Mouse (Mus musculus): Measurements from ENCODE around the gene Asic2. TPM values are rescaled to one million over a fixed set of nuclear protein-coding genes. Genes with fewer than 3 reads are reported as not detected.

Asic2 gene
- polyA plus RNA-seq, 1 experiment from 2014 or later, result 0.77 TPM

GRCm38 (mm10) chr11:81564857-81565256, 403.4 kb downstream of the Asic2 start:
- WGBS, result 86% methylated on average over 3 of the region's 3 CpGs
- no peak overlapping the region for H3K4me3 ChIP-seq
- no peaks in the 10 kb centered on the region for H3K27me3 ChIP-seq (ENCODE audit: insufficient read depth, poor library complexity, severe bottlenecking)
- no peaks in the 10 kb centered on the region for H3K9me3 ChIP-seq
- H3K27ac ChIP-seq, result no peak overlapping the region
- DNase-seq (ENCODE audit: low spot score), result no peak
- H3K4me1 ChIP-seq, result no peaks in the 10 kb centered on the region
- no peaks in the 10 kb centered on the region for H3K36me3 ChIP-seq

- Histone ChIP-seq H3K9me3 (no peaks in the 10 kb centered on the region), H3K27me3 (ENCODE audit: insufficient read depth, poor library complexity, severe bottlenecking) (no peaks in the 10 kb centered on the region), H3K27ac (no peak overlapping the region), H3K36me3 (no peaks in the 10 kb centered on the region), H3K4me1 (no peaks in the 10 kb centered on the region), H3K4me3 (no peak overlapping the region)
- WGBS, result 93% methylated on average over 1 of the region's 1 CpGs
- DNase-seq (ENCODE audit: low spot score), result no peak
Observed at GRCm38 (mm10) chr11:81560374-81560773, 407.9 kb downstream of the Asic2 start.

DNA sequence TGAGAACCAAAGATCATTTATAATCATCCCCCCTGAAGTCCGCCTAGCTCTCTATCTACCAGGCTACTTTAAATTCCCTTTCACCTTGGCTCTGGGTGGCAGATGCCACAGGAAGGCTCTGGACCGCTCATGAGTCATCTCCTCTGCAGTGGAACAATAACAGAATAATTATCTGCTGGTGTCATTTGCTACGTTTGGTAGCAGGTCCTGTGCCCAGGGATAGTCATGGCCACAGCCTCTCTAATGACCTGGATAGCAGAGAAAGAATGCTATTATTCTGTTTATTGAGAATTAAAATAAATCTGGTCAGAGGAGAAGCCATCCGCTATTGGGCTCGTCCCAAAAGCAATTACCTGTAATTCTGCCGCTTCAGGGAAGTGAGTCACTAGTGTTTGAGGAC, 425.1 kb downstream of the Asic2 start:
- no peak for DNase-seq (ENCODE audit: low spot score)

GRCm38 (mm10) chr11:81535121-81535717, 433.0 kb downstream of the Asic2 start:
- H3K27ac ChIP-seq, result peak overlapping the region; percentile 38; the same call in 1 of the 2 replicates
- H3K9me3 ChIP-seq, result no peaks in the 10 kb centered on the region
- 0 out of 2 replicates have a peak, but pooled peaks cover 4% of the 10 kb centered on the region for H3K27me3 ChIP-seq (ENCODE audit: insufficient read depth, poor library complexity, severe bottlenecking)
- H3K4me1 ChIP-seq, result 0 out of 2 replicates have a peak, but pooled peaks cover 4% of the 10 kb centered on the region
- no peak overlapping the region for H3K4me3 ChIP-seq
- H3K36me3 ChIP-seq, result no peaks in the 10 kb centered on the region
- peak; percentile 84 for DNase-seq (ENCODE audit: low spot score)
- 16% methylated on average over 4 of the region's 4 CpGs for WGBS

More for the DNA sequence above, 425.1 kb downstream of the Asic2 start:
- H3K36me3 ChIP-seq, result no peaks in the 10 kb centered on the region
- H3K9me3 ChIP-seq, result no peaks in the 10 kb centered on the region
- no peaks in the 10 kb centered on the region for H3K27me3 ChIP-seq (ENCODE audit: insufficient read depth, poor library complexity, severe bottlenecking)
- WGBS, result 84% methylated on average over 6 of the region's 6 CpGs
- no peaks in the 10 kb centered on the region for H3K4me1 ChIP-seq
- H3K27ac ChIP-seq, result no peak overlapping the region
- H3K4me3 ChIP-seq, result no peak overlapping the region

- H3K4me1 ChIP-seq, result 0 out of 2 replicates have a peak, but pooled peaks cover 4% of the 10 kb centered on the region
- WGBS, result 7% methylated on average over 5 of the region's 5 CpGs
- H3K4me3 ChIP-seq, result no peak overlapping the region
- H3K27ac ChIP-seq, result no peak overlapping the region
- DNase-seq (ENCODE audit: low spot score), result no peak
- no peaks in the 10 kb centered on the region for H3K9me3 ChIP-seq
- H3K36me3 ChIP-seq, result no peaks in the 10 kb centered on the region
- 0 out of 2 replicates have a peak, but pooled peaks cover 4% of the 10 kb centered on the region for H3K27me3 ChIP-seq (ENCODE audit: insufficient read depth, poor library complexity, severe bottlenecking)
Observed at GRCm38 (mm10) chr11:81534686-81535085, 433.6 kb downstream of the Asic2 start.

- H3K36me3 ChIP-seq, result no peaks in the 10 kb centered on the region
- no peak overlapping the region for H3K4me3 ChIP-seq
- 7% methylated on average over 6 of the region's 6 CpGs for WGBS
- H3K9me3 ChIP-seq, result no peaks in the 10 kb centered on the region
- 0 out of 2 replicates have a peak, but pooled peaks cover 4% of the 10 kb centered on the region for H3K4me1 ChIP-seq
- DNase-seq (ENCODE audit: low spot score), result no peak
- 0 out of 2 replicates have a peak, but pooled peaks cover 4% of the 10 kb centered on the region for H3K27me3 ChIP-seq (ENCODE audit: insufficient read depth, poor library complexity, severe bottlenecking)
- H3K27ac ChIP-seq, result no peak overlapping the region
Observed at GRCm38 (mm10) chr11:81531906-81532305, 436.4 kb downstream of the Asic2 start.

GRCm38 (mm10) chr11:81522927-81523326, 445.3 kb downstream of the Asic2 start:
- no peaks in the 10 kb centered on the region for H3K9me3 ChIP-seq
- H3K4me3 ChIP-seq, result no peak overlapping the region
- no peaks in the 10 kb centered on the region for H3K27me3 ChIP-seq (ENCODE audit: insufficient read depth, poor library complexity, severe bottlenecking)
- DNase-seq (ENCODE audit: low spot score), result no peak
- H3K27ac ChIP-seq, result no peak overlapping the region
- no peaks in the 10 kb centered on the region for H3K36me3 ChIP-seq
- peaks cover 20% of the 10 kb centered on the region for H3K4me1 ChIP-seq
- WGBS, result 57% methylated on average over 1 of the region's 1 CpGs

GRCm38 (mm10) chr11:81521881-81522280, 446.4 kb downstream of the Asic2 start:
- Histone ChIP-seq H3K27me3 (ENCODE audit: insufficient read depth, poor library complexity, severe bottlenecking) (no peaks in the 10 kb centered on the region; the same call in 1 of the 2 replicates), H3K9me3 (no peaks in the 10 kb centered on the region), H3K4me1 (peaks cover 23% of the 10 kb centered on the region), H3K27ac (no peak overlapping the region), H3K4me3 (no peak overlapping the region), H3K36me3 (no peaks in the 10 kb centered on the region)
- WGBS, result 83% methylated on average over 4 of the region's 4 CpGs
- DNase-seq (ENCODE audit: low spot score), result no peak

- 24% methylated on average over 14 of the region's 14 CpGs for WGBS
- Histone ChIP-seq H3K4me1 (peaks cover 23% of the 10 kb centered on the region), H3K36me3 (no peaks in the 10 kb centered on the region), H3K9me3 (no peaks in the 10 kb centered on the region), H3K27ac (0 out of 2 replicates have a peak overlapping the region, but pooled peaks have one; percentile 47), H3K4me3 (no peak overlapping the region), H3K27me3 (ENCODE audit: insufficient read depth, poor library complexity, severe bottlenecking) (no peaks in the 10 kb centered on the region; the same call in 1 of the 2 replicates)
- DNase-seq (ENCODE audit: low spot score), result no peak
Observed at GRCm38 (mm10) chr11:81518001-81518955, 450.0 kb downstream of the Asic2 start.

DNA sequence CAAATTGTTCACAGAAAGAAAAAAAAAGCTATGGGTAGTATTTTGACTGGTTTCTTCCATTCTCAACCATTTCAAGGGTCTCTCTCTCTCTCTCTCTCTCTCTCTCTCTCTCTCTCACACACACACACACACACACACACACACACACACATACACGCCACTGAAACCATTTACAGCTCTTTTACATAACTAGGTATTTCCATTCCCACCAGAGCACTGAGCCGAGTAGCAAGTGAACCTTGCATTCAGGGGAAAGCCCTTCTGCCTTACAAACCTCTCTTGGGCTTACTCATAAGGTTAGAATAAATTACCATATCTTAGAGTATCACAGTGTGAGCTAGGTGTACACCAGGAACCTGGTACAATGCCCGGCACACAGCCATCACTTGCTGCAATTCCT, 452.5 kb downstream of the Asic2 start:
- 83% methylated on average over 3 of the region's 3 CpGs for WGBS
- H3K9me3 ChIP-seq, result no peaks in the 10 kb centered on the region
- no peak overlapping the region for H3K27ac ChIP-seq
- H3K4me3 ChIP-seq, result no peak overlapping the region
- H3K27me3 ChIP-seq (ENCODE audit: insufficient read depth, poor library complexity, severe bottlenecking), result no peaks in the 10 kb centered on the region; the same call in 1 of the 2 replicates
- H3K4me1 ChIP-seq, result peaks cover 16% of the 10 kb centered on the region
- no peaks in the 10 kb centered on the region for H3K36me3 ChIP-seq
- no peak for DNase-seq (ENCODE audit: low spot score)

- Histone ChIP-seq H3K36me3 (no peaks in the 10 kb centered on the region), H3K9me3 (no peaks in the 10 kb centered on the region), H3K27ac (no peak overlapping the region), H3K4me3 (no peak overlapping the region), H3K27me3 (ENCODE audit: insufficient read depth, poor library complexity, severe bottlenecking) (no peaks in the 10 kb centered on the region; the same call in 1 of the 2 replicates), H3K4me1 (0 out of 2 replicates have a peak, but pooled peaks cover 11% of the 10 kb centered on the region)
- 84% methylated on average over 10 of the region's 10 CpGs for WGBS
- DNase-seq (ENCODE audit: low spot score), result no peak
Observed at GRCm38 (mm10) chr11:81512434-81512833, 455.8 kb downstream of the Asic2 start.

DNA sequence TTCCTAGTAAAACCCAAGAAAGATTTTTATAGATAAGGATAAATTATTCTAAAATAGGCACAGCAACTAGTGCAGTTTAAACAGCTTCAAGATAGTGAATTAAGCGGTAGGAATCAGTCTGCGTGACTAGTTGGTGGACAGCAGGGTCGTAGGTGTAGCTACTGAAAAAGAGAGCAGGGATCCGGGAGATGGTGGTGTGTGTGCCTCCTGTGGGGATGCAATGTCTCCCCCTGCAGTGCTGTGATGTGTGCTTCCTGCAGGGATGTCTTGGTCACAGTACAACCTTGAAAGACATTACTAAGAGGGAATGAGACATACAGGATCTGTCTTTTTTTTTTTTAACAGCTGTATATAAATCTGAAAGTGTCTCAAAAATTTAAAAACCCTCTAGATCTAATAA, 456.9 kb downstream of the Asic2 start:
- no peak overlapping the region for H3K27ac ChIP-seq
- WGBS, result 56% methylated on average over 4 of the region's 4 CpGs
- no peaks in the 10 kb centered on the region; the same call in 1 of the 2 replicates for H3K27me3 ChIP-seq (ENCODE audit: insufficient read depth, poor library complexity, severe bottlenecking)
- no peaks in the 10 kb centered on the region for H3K9me3 ChIP-seq
- no peak overlapping the region for H3K4me3 ChIP-seq
- H3K36me3 ChIP-seq, result no peaks in the 10 kb centered on the region
- H3K4me1 ChIP-seq, result 0 out of 2 replicates have a peak, but pooled peaks cover 11% of the 10 kb centered on the region
- no peak for DNase-seq (ENCODE audit: low spot score)
